Mouse (Mus musculus) midbrain, embryonic 12.5 days (tissue): ENCODE measurements around the gene Eid3. TPM values are rescaled to one million over a fixed set of nuclear protein-coding genes. Genes with fewer than 3 reads are reported as not detected.

ENCODE experiments used
- ATAC-seq: fragments of 200-750 bp; cut with Nextera tagmentation; 2 replicates; pipeline ENCODE4 v1.8.0; 2017; ENCODE audit warnings: low read depth, moderate TSS enrichment, moderate library complexity; ENCODE audit not compliant: low FRiP score
- H3K27ac ChIP-seq: fragments of 300-500 bp; sonication (generic); replicated peaks from 2 replicates; pipeline ENCODE4 v1.5.1; 2016; ENCODE audit warnings: mild to moderate bottlenecking
- H3K27me3 ChIP-seq: fragments of 300-500 bp; sonication (generic); 2 replicates; pipeline ENCODE4 v1.6.1; 2016; ENCODE audit warnings: mild to moderate bottlenecking
- H3K36me3 ChIP-seq: fragments of 300-500 bp; sonication (generic); 2 replicates; pipeline ENCODE4 v1.6.1; 2016
- H3K4me1 ChIP-seq: fragments of 300-500 bp; sonication (generic); 2 replicates; pipeline ENCODE4 v1.6.1; 2016
- H3K4me2 ChIP-seq: fragments of 300-500 bp; sonication (generic); replicated peaks from 2 replicates; pipeline ENCODE4 v1.6.1; 2016; ENCODE audit warnings: mild to moderate bottlenecking, moderate library complexity
- H3K4me3 ChIP-seq: fragments of 300-500 bp; sonication (generic); 2 replicates; pipeline ENCODE4 v1.5.1; 2016; ENCODE audit warnings: mild to moderate bottlenecking
- H3K9ac ChIP-seq: fragments of 300-500 bp; sonication (generic); replicated peaks from 2 replicates; pipeline ENCODE4 v1.6.1; 2016; ENCODE audit warnings: mild to moderate bottlenecking, moderate library complexity
- H3K9me3 ChIP-seq: fragments of 300-500 bp; sonication (generic); 2 replicates; pipeline ENCODE4 v1.6.1; 2016; ENCODE audit warnings: mild to moderate bottlenecking
- WGBS: fragments of 180-500 bp; shearing (Covaris S2); methylation state at CpG from one replicate; pipeline ENCODE4 v1.1.7; 2016; 5-methylcytosine and 5-hydroxymethylcytosine counted together
- polyA plus RNA-seq: library from polyadenylated mRNA; unstranded; fragments of >200 nt; fragmentation: Nextera tagmentation; extraction: Ambion mirVana; gene quantifications from 2 replicates; pipeline ENCODE4 v1.2.1, GENCODE M21; 2016

The Eid3 gene
- polyA plus RNA-seq, 1 experiment from 2014 or later: 0.80 TPM

- peaks cover 84% of the 10 kb centered on the region for H3K36me3 ChIP-seq
- H3K4me3 ChIP-seq: no peak overlapping the region
Observed at GRCm38 (mm10) chr10:82893872-82894650, 27.6 kb downstream of the Eid3 start.

GRCm38 (mm10) chr10:82897936-82898335 is 31.5 kb downstream of the Eid3 start:
- Histone ChIP-seq H3K9ac (no peak overlapping the region), H3K27me3 (no peaks in the 10 kb centered on the region), H3K27ac (no peak overlapping the region), H3K36me3 (peaks cover 48% of the 10 kb centered on the region), H3K4me2 (no peak overlapping the region), H3K4me3 (no peak overlapping the region), H3K4me1 (peaks cover 17% of the 10 kb centered on the region), H3K9me3 (no peaks in the 10 kb centered on the region)
- no peak for ATAC-seq
- 93% methylated on average over 13 of the region's 13 CpGs for WGBS

More at GRCm38 (mm10) chr10:82893872-82894650, 27.6 kb downstream of the Eid3 start:
- H3K27me3 ChIP-seq: no peaks in the 10 kb centered on the region
- H3K27ac ChIP-seq: no peak overlapping the region; the same call in 1 of the 2 replicates
- no peak overlapping the region for H3K4me2 ChIP-seq
- no peak overlapping the region for H3K9ac ChIP-seq
- no peak for ATAC-seq
- H3K4me1 ChIP-seq: peaks cover 6% of the 10 kb centered on the region; the same call in 1 of the 2 replicates
- H3K9me3 ChIP-seq: no peaks in the 10 kb centered on the region
- WGBS: 85% methylated on average over 18 of the region's 18 CpGs

DNA sequence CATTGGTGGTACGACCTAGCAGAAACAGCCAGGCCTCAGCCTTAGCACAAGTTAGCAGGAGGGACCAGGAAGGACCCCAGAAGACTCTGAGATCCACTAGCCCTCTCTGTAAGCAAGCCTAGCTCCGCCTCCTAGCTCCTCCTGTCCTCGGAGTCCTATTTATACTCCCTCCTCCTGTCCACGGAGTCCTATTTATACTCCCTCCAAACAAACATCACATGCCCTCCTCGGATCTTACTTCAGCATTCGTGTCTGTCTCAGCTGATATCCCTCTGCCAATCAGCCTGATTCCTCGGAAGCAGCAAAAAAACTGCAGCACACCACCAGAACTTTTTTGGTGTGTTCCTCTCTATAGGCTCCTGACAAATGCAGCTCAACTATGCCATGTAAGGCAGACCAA is 32.5 kb downstream of the Eid3 start:
- 66% methylated on average over 7 of the region's 7 CpGs for WGBS
- Histone ChIP-seq H3K4me2 (no peak overlapping the region), H3K9me3 (no peaks in the 10 kb centered on the region), H3K36me3 (peaks cover 40% of the 10 kb centered on the region), H3K27ac (no peak overlapping the region), H3K9ac (no peak overlapping the region), H3K4me1 (peaks cover 17% of the 10 kb centered on the region), H3K4me3 (no peak overlapping the region), H3K27me3 (no peaks in the 10 kb centered on the region)
- no peak for ATAC-seq

- peaks cover 17% of the 10 kb centered on the region for H3K4me1 ChIP-seq
- H3K36me3 ChIP-seq: peaks cover 33% of the 10 kb centered on the region
- no peaks in the 10 kb centered on the region for H3K9me3 ChIP-seq
- WGBS: 46% methylated on average over 16 of the region's 16 CpGs
- no peak overlapping the region for H3K9ac ChIP-seq
- H3K27ac ChIP-seq: no peak overlapping the region
- ATAC-seq: peak; percentile 42; the same call in 1 of the 2 replicates
- H3K27me3 ChIP-seq: no peaks in the 10 kb centered on the region
- peak overlapping the region; percentile 30 for H3K4me2 ChIP-seq
- no peak overlapping the region for H3K4me3 ChIP-seq
Observed at GRCm38 (mm10) chr10:82899810-82900421, 33.5 kb downstream of the Eid3 start.

GRCm38 (mm10) chr10:82900546-82900945 is 34.1 kb downstream of the Eid3 start:
- ATAC-seq: peak; percentile 16; the same call in 1 of the 2 replicates
- Histone ChIP-seq H3K9ac (no peak overlapping the region), H3K36me3 (peaks cover 27% of the 10 kb centered on the region), H3K27me3 (no peaks in the 10 kb centered on the region), H3K4me2 (peak overlapping the region; percentile 30), H3K27ac (no peak overlapping the region), H3K4me3 (no peak overlapping the region), H3K9me3 (no peaks in the 10 kb centered on the region), H3K4me1 (peaks cover 17% of the 10 kb centered on the region)
- 10% methylated on average over 7 of the region's 7 CpGs for WGBS

DNA sequence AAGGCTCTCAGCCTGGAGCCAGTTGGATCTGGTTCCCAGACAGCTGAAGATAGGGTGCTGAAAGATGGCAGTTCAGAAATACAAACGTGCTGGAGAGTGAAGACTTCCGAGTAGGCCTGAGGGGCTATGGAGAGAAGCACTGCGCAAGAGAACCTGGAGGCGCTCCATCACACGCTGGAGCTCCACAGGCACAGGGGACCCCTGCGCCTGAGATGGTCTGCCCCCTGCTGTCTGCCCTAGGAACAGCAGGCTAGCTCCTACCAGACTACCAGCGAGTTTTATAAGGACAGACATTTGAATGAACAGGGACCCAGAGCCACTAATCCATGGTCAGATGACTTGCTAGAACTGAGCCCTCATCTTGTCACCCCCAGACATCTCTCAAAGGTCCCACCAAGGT is 35.0 kb downstream of the Eid3 start:
- Histone ChIP-seq H3K4me2 (no peak overlapping the region), H3K9ac (no peak overlapping the region), H3K4me1 (peaks cover 17% of the 10 kb centered on the region), H3K36me3 (peaks cover 18% of the 10 kb centered on the region), H3K4me3 (no peak overlapping the region), H3K27me3 (no peaks in the 10 kb centered on the region), H3K9me3 (no peaks in the 10 kb centered on the region), H3K27ac (no peak overlapping the region)
- 4% methylated on average over 7 of the region's 7 CpGs for WGBS
- ATAC-seq: peak; percentile 67

DNA sequence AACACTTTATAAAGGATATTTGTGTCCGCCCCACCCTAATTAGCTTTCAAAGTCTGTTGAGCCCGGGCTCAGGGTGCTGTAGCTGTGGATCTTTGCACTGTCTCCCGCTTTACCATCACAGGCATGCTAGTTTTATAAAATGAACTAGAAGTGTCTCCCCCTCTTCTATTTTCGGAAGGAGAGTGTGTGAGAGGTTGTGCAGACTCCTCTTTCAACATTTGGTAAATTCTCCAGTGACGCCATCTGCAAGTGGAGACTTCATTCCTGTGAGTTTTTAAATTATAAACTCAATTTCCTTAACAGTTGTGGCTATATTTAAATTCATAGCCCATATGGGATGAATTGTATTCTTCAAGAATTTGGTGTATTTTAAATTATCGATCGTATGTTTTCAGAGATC is 42.1 kb downstream of the Eid3 start:
- 87% methylated on average over 7 of the region's 7 CpGs for WGBS
- Histone ChIP-seq H3K27me3 (no peaks in the 10 kb centered on the region), H3K4me1 (0 out of 2 replicates have a peak, but pooled peaks cover 4% of the 10 kb centered on the region), H3K4me2 (no peak overlapping the region), H3K9me3 (no peaks in the 10 kb centered on the region), H3K9ac (no peak overlapping the region), H3K27ac (no peak overlapping the region), H3K36me3 (no peaks in the 10 kb centered on the region), H3K4me3 (no peak overlapping the region)
- ATAC-seq: no peak

DNA sequence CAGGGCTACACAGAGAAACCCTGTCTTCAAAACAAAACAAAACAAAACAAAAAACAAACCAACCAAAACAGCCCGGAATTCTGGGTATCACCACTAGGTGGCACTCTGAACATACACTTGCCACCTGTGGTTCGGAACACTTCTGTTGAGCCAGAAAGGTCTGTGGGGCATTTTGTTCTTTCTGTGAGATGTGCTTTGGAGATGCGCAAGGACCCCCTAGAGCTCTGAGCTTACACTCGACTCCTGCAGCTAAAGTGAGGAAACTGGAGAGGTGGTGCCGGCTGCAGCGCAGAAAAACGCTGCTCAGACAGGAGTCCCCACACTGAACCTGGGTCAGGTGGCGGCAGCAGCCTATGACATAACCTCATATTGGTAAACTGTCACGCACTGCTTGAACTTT is 43.0 kb downstream of the Eid3 start:
- Histone ChIP-seq H3K27me3 (no peaks in the 10 kb centered on the region; the same call in 1 of the 2 replicates), H3K9me3 (no peaks in the 10 kb centered on the region), H3K36me3 (no peaks in the 10 kb centered on the region), H3K4me3 (no peak overlapping the region), H3K9ac (no peak overlapping the region), H3K4me1 (0 out of 2 replicates have a peak, but pooled peaks cover 4% of the 10 kb centered on the region), H3K4me2 (peak overlapping the region; percentile 34), H3K27ac (no peak overlapping the region)
- 10% methylated on average over 9 of the region's 9 CpGs for WGBS
- ATAC-seq: no peak

DNA sequence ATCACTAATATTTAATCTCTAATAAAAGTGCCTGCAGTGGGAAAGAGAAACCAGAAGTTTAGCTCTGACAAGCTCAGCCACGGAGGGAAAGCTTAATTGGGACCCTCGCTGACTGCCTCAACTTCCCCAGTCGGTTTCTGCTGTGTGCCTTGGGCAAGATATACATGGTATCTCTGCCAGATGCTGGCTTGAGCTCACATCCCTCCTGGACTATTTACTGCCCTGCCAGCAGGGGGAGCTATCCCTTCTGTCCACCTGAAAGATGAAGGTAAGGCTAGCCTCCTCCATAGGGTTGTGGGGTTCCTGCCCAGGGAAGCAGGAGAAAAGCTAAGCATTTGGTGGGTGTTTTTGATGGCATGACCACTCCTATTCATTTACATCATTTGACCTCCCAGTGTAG is 43.8 kb downstream of the Eid3 start:
- Histone ChIP-seq H3K9ac (no peak overlapping the region), H3K36me3 (no peaks in the 10 kb centered on the region), H3K27ac (no peak overlapping the region), H3K4me2 (no peak overlapping the region), H3K9me3 (no peaks in the 10 kb centered on the region), H3K4me1 (0 out of 2 replicates have a peak, but pooled peaks cover 4% of the 10 kb centered on the region), H3K4me3 (no peak overlapping the region), H3K27me3 (no peaks in the 10 kb centered on the region; the same call in 1 of the 2 replicates)
- ATAC-seq: no peak
- 74% methylated on average over 3 of the region's 3 CpGs for WGBS

DNA sequence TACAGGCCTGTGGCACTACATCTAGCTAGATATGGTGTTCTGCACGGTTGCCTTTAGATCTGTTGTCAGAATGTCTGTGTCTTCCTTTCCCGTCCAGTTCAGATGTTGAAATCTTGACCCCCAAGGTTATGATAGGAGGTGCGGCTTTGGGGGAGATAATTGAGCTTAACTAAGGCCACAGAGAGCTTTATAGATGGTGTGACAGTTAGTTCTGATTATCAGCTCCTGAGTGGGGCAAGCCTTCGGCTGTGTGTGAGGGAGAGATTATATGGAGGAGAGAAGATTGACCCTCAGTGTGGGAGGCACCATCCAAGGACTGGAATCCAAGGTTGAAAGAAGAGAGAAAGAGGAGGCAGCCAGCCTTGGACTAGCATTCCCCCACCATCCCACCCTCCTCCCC is 46.8 kb downstream of the Eid3 start:
- H3K27me3 ChIP-seq: no peaks in the 10 kb centered on the region; the same call in 1 of the 2 replicates
- 77% methylated on average over 4 of the region's 4 CpGs for WGBS
- no peak overlapping the region for H3K4me2 ChIP-seq
- H3K4me1 ChIP-seq: 0 out of 2 replicates have a peak, but pooled peaks cover 4% of the 10 kb centered on the region
- no peaks in the 10 kb centered on the region for H3K9me3 ChIP-seq
- H3K4me3 ChIP-seq: no peak overlapping the region
- no peak overlapping the region for H3K27ac ChIP-seq
- no peak overlapping the region for H3K9ac ChIP-seq
- ATAC-seq: no peak
- no peaks in the 10 kb centered on the region for H3K36me3 ChIP-seq

- Histone ChIP-seq H3K4me2 (no peak overlapping the region), H3K4me1 (0 out of 2 replicates have a peak, but pooled peaks cover 4% of the 10 kb centered on the region), H3K9me3 (no peaks in the 10 kb centered on the region), H3K27ac (no peak overlapping the region), H3K36me3 (no peaks in the 10 kb centered on the region), H3K4me3 (no peak overlapping the region), H3K27me3 (no peaks in the 10 kb centered on the region; the same call in 1 of the 2 replicates), H3K9ac (no peak overlapping the region)
- 87% methylated on average over 6 of the region's 6 CpGs for WGBS
- no peak for ATAC-seq
Observed at GRCm38 (mm10) chr10:82913772-82914171, 47.3 kb downstream of the Eid3 start.
